Mouse (Mus musculus) right cerebral cortex, postnatal 25 days (tissue): ENCODE measurements around the gene Nfasc.
A peak's percentile ranks its signal among the peaks of the same experiment; 100 is the strongest.

Experiments used
- DNase-seq: peaks from one replicate; pipeline ENCODE4 v3.0.0; 2022

The Nfasc gene

GRCm38 (mm10) chr1:132741175-132741997 is at the start of gene Nfasc:
TSS of gene Nfasc (minus strand) at chr1:132741797.
- peak; percentile 92 for DNase-seq

GRCm38 (mm10) chr1:132791049-132791448 is 49.5 kb upstream of the Nfasc start:
- DNase-seq: no peak

GRCm38 (mm10) chr1:132786866-132787265 is 45.3 kb upstream of the Nfasc start:
- no peak for DNase-seq

GRCm38 (mm10) chr1:132781607-132782445 is 40.2 kb upstream of the Nfasc start:
- no peak for DNase-seq

- DNase-seq: no peak
Measured at GRCm38 (mm10) chr1:132780961-132781360, 39.4 kb upstream of the Nfasc start.

- no peak for DNase-seq
Measured at GRCm38 (mm10) chr1:132780254-132780653, 38.7 kb upstream of the Nfasc start.

GRCm38 (mm10) chr1:132774959-132775358 is 33.4 kb upstream of the Nfasc start:
- no peak for DNase-seq

- DNase-seq: no peak
Measured at GRCm38 (mm10) chr1:132771377-132771776, 29.8 kb upstream of the Nfasc start.

GRCm38 (mm10) chr1:132769559-132769958 is 28.0 kb upstream of the Nfasc start:
- no peak for DNase-seq

- DNase-seq: no peak
Measured at GRCm38 (mm10) chr1:132767422-132767821, 25.8 kb upstream of the Nfasc start.

- no peak for DNase-seq
Measured at GRCm38 (mm10) chr1:132765887-132766651, 24.5 kb upstream of the Nfasc start.

GRCm38 (mm10) chr1:132765222-132765621 is 23.6 kb upstream of the Nfasc start:
- DNase-seq: no peak

- no peak for DNase-seq
Measured at GRCm38 (mm10) chr1:132759390-132759789, 17.8 kb upstream of the Nfasc start.

- DNase-seq: peak; percentile 80
Measured at GRCm38 (mm10) chr1:132758656-132759370, 17.2 kb upstream of the Nfasc start.

- DNase-seq: no peak
Measured at GRCm38 (mm10) chr1:132755211-132755610, 13.6 kb upstream of the Nfasc start.

- DNase-seq: no peak
Measured at GRCm38 (mm10) chr1:132749217-132749884, 7.8 kb upstream of the Nfasc start.

GRCm38 (mm10) chr1:132746302-132746701 is 4.7 kb upstream of the Nfasc start:
- peak; percentile 56 for DNase-seq

- DNase-seq: no peak
Measured at GRCm38 (mm10) chr1:132745636-132746035, 4.0 kb upstream of the Nfasc start.

- DNase-seq: peak; percentile 73
Measured at GRCm38 (mm10) chr1:132739077-132739521, 2.5 kb downstream of the Nfasc start.

- no peak for DNase-seq
Measured at GRCm38 (mm10) chr1:132736171-132736570, 5.4 kb downstream of the Nfasc start.

- no peak for DNase-seq
Measured at GRCm38 (mm10) chr1:132733873-132734447, 7.6 kb downstream of the Nfasc start.
